Mouse (Mus musculus) layer of hippocampus, adult 8-10 months (tissue): ENCODE data around the gene Slc39a10. TPM values are rescaled to one million over a fixed set of nuclear protein-coding genes. Genes with fewer than 3 reads are reported as not detected.

Experiments
- DNase-seq, 2 experiments: peaks; one replicate each; pipeline ENCODE4 v3.0.0; 2022; ENCODE audit warnings: low spot score in 2 of 2
- total RNA-seq, 4 experiments: library from RNA; stranded (reverse); gene quantifications; 2 replicates each; pipeline ENCODE4 v1.2.4; 2022

The Slc39a10 gene
- 100 to 1,000 TPM in 2 of 4 experiments, 10 to 100 TPM in 2; 83.4 to 108 (median 97.0) TPM for total RNA-seq

DNA sequence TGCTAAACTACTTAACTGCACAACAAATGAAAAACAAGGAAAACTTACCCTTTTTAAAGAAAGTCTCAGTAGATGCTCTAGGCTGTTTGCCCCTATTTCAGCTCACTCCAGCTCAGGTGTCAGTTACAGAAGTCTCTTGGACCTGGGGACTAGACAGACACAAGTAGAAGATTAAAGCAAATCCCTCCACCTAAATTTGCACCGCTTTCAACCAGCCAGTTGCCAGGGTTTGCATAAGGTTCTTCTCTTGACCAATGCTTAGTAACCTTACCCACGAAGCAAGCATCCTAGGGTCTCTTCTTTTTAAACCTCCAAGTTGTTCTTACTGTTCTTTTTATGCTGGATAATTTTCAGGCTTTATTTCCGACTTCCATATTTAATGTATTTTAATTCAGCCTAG is at the start of gene Slc39a10:
TSS of gene Slc39a10 (minus strand) at position 101 of the 400 bp plus-strand sequence.
- DNase-seq: no peak

DNA sequence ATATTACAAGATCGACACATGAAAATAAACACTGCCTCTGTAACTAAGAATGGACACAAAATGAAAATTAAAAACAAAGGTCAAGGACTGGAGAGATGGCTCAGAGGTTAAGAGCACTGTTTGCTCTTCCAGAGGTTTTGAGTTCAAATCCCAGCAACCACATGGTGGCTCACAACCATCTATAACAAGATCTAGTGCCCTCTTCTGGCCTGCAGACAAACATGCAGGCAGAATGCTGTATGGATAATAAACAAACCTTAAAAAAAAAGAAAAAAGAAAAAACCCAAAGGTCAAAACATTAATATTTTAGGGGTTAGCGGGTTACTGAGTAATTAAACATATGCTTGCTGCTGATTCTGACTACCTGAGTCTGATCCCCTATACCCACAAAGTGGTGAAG is 46.6 kb upstream of the Slc39a10 start:
- no peak for DNase-seq

DNA sequence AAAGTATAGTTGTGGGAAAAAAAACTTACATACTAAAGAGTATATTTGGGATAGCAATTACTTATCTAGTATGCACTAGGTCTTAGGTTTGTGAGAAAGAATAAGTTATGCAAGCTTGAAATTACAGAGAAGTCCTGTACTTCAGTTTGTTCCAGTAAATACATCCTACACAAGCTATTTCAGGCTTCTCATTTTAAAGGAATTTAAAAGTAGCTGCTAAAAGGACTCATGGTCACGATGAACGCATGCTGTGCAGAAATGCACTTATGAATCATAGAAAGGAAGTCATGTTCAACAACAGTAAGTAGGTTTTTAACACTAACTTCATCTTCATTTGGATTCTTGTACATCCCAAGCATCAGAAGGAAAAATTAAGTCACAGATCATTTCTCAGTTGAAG is 45.0 kb upstream of the Slc39a10 start:
- no peak for DNase-seq

DNA sequence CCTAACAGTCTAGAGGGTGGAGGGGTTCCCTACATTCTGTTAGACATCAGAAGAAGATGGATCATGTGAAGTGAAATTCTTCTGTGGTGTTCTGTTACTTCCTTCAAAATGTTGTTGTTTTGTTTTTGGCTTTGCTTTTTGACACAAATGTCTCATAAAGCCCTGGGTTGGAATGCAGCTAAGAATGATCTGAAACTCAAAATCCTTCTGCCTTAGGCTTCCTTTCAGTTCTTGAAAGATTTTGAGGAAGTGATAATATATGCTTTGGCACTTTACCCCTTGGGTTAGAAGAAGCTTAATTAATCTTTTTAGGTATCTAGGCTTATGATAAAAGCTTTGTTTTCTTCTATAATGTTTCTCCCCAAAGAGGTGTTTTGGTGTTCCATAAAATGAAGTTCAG is 34.5 kb upstream of the Slc39a10 start:
- DNase-seq: no peak

DNA sequence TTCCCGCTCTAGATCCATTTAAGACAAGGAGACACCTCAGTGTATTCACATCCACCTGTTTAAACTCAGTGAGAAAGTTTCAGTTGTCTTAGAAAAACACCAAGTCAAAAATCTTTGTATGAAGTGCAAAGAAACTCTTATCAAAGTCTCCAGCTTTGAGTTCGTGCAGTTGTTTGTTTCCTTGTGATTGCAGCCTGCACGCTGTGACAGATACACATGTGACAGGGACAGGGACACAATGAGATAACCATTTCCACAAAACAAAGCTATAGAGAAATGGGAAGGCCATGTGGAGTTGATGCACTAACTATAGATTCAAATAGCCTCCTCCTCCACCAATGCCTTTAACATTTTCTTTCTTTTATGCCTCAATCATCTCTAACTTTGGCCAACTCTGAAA is 33.6 kb upstream of the Slc39a10 start:
- no peak for DNase-seq

DNA sequence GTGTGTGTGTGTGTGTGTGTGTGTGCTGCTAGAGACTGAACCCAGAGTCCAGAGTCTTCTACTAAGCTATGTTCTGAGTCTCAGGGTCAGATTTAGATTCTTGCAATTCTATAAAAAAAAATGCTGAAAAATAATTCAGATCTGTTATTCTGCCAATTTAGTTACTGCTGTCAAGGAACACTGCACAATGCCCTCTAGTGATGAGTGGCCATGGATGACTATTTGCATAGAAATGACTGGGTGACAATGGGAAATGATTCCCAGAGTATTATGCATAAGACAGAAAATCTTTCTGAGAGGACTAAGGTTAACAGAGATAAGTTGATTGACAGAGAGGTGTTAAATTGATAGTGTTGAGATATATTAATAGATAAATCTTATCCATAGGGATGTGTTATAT is 32.3 kb upstream of the Slc39a10 start:
- DNase-seq: no peak

DNA sequence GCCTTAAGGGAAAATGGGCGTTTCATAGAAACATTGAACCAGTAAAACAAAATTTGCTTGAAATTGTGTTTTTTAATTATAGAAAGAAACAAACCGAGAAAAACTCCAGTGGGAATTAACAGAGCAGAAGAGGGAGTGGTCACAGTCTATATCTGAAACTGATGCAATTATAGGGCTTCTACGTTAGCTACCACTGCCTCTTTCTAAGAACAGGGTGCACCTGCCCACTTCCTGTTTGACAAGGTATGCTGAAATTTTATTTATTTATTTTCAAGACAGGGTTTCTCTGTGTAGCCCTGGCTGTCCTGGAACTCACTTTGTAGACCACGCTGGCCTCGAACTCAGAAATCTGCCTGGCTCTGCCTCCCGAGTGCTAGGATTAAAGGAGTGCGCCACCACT is 30.3 kb upstream of the Slc39a10 start:
- no peak for DNase-seq

DNA sequence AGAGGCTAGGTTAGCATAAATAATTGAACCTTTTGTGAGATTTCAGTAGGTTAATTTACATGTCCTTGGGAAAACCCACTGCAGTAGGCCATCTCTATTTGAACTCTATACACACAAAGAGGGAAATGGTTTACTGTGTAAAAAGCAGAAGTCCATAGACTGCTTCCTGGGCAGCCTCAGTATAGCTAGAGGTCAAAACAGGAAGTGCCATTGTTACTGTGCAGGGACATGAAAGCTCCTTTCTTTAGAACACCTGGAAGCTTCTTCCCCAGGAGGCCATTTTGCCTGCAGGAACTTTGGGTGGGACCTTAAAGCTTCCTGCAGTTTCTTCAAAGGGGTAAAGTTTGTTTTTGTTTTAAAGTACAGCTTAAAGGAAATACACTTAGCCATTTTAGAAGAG is 29.0 kb upstream of the Slc39a10 start:
- DNase-seq: no peak

DNA sequence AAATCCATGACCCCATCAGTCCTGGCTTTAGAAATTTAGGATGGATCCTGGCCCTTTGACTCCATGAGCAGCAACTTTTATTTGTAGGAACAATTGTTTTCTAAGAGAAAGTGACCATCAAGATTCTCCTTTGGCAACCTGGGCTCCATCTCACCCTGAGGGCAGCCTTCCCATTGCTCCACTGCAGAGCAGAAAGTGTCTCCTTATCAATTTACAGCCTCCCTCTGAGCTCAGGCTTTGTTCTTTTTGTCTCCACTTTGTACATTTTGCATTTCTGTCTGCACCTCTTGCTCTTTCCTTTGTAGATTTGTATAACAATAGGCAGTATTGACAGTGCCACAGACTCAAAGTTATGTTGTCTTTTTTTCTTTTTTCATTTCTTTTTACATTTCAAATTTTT is 23.6 kb upstream of the Slc39a10 start:
- no peak for DNase-seq

DNA sequence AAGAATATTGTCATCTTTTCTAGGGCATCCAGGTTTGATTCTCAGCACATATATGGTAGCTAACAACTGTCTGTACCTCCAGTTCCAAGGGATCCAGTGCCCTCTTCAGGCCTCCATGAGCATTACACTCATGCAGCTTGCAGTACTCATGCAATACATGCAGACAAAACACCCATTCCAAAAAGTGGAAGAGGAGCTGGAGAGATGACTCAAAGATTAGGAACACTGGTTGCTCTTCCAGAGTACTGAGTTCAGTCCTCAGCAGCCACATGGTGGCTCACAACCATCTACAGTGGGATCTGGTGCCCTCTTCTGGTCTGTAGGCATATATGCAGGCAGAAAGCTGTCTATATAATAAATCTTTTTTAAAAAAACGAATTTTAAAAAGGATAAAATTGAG is 21.7 kb upstream of the Slc39a10 start:
- DNase-seq: no peak

DNA sequence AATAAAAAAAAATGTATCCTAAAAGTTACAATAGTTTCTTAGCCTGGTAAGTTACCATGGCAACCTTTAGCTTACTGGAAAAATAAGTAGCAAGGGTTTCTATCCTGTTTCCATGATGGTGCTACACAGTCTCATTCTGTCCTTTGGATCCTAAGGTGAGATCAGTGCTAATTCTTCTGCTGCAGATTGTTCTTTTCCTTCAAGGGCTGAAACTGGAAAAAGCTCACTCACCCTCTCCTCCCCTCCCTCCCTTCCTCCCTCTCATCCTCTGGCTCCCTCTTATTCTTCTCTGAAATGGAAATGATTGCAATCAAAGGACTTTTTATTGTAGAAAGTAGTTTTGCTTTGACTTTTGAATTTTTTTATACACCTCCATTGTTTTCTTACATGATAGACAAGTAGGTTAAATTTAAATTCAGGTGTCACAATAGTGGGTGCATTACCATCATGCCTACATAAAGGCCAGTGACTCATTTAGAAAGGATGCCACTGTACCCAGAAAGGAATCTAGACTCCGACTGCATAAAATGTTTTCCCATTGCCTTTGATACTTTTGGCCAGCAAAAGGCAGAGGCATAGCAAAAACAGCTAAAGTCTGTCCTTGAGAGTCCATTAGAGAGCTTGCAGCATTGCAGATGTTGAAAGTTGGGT is 20.0 kb upstream of the Slc39a10 start:
- no peak for DNase-seq

DNA sequence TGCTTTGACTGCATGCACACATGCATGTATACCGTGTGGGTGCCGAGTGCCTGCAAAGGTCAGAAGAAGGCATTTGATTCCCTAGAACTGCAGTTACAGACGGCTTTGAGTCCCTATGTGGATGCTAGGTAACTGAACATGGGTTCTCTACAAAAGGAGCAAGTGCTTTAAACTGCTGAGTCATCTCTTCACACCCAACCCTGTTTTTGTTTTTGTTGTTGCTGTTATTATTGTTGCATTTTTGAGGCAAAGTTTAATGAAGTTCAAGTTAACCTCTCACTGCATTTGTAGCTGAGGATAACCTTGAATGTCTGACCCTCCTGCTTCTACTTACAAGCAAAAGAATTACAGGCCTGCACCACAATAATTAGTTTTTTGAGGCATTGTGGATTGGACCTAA is 17.5 kb upstream of the Slc39a10 start:
- DNase-seq: no peak

DNA sequence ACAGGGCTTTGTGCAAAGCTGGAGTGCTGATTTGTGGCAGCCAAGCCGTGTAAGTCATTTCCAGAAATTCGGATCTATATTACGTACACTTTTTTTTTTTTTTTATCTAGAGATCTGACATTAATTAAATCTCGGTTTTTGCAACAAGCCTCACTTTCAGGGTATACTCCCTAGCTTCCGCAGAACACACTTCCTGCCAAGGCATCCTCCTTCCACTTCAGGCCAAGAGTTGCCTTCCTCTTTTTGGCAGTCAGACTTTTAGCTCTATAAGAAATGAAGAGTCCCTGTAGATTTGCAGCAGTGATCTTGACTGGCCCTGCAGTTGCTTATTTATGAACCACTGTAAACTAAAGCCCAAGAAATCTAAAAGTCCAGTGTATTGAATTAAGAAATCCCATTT is 13.1 kb upstream of the Slc39a10 start:
- no peak for DNase-seq

DNA sequence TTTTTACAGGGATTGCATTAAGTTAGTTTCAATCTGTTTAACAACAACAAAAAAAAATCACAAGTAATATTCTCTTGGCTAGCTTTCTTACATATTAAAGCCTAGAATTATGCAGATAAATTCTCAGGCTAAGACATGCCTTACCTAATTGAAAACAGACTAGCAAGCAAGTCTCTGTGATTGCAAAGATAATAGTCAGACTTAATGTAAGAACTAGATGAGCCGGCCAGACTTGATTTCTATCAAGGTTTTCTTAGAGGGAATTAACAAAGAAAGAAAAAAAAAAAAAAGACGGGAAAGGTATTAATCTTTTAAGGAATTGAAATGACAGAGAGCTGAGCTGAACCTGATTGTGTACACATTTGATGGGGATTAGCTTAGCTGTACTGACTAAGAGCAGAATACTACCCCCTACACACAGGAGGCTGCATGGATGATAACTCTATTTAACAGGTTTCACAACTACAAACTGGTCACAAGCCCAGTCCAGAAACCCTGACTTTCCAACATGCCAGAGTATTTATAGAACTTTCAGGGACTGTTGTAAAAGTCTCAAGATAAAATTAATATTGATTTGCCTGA is 9.5 kb upstream of the Slc39a10 start:
- DNase-seq: no peak

DNA sequence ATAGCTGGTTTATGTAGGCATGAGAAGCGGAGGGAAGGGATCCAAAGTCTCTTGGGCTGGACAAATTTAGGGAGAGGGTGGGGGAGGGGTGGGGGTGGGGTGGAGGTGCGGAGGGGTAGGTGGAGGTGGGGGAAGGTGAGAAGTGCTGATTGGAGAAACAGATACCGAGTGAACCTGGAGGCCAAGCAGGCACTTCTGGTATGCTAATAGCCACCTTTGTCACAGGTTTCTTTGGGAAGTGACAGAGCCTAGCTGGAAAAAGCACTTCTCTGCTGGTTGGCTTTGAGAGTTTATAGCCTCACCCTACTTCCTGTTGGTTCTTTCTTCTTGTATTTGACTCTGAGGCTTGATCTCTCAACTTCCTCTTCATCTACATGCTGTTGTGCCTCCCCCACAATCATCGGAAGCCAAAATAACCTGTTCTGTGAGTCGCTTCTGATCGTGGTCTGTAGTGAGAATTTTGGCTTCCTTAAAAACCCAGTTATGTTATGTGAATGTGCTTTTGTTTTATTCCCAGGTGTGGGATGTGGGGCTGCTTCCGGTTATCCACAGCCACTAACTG is 1.7 kb upstream of the Slc39a10 start:
- DNase-seq: no peak

DNA sequence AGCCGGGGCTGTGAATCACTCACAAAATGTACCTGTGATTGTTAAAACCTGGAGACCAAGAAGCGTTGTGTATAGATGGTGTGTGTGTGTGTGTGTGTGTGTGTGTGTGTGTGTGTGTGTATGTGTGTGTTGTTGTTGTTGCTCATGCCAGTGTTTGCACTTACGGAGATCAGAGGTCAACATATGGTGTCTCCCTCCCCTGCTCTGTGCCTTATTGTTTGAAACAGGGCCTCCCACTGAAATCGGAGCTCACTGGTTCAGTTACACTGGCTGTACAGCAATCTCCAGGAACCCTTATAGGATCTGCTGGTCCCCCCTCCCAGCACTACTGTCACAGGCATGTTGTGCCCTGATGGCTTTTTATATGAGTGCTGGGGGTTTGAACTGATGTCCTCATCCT is 3.9 kb downstream of the Slc39a10 start:
- no peak for DNase-seq

DNA sequence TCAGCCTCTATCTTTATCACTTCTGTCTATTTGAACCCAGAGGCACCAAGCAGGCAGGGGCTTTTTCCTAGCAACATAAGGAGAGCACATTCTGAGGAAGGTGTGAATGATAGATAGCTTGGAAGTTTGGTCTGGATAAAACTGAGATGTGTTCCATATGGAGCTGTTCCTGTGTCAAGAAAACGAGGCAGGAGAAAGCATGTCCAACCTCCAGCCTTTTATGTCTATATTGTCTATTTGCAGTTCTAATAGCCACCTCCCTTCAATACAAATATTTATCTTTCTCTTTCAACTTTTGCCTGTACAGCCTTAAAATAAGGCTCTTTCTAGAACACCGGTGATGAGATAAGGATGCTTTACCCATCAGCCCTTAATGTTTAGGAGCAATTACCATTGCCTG is 4.3 kb downstream of the Slc39a10 start:
- no peak for DNase-seq

DNA sequence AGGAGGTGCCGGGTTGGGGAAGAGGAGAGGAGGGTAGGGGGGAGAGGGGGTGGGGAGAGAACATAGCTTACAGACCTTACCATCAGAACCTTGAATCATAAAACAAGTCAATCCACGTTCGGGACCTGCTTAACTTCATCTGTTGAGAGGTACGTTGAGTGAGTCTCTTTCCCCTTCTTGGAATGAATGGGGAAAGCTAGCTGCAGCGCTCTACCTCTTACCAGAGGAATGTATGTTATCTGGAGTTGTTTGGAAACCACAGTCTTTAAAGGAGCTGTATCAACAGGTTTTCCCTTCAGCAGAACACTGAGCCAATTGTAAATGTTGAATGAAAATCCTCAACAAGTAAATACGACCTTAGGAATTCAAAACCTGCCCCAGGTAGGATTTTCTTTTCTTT is 4.7 kb downstream of the Slc39a10 start:
- no peak for DNase-seq

DNA sequence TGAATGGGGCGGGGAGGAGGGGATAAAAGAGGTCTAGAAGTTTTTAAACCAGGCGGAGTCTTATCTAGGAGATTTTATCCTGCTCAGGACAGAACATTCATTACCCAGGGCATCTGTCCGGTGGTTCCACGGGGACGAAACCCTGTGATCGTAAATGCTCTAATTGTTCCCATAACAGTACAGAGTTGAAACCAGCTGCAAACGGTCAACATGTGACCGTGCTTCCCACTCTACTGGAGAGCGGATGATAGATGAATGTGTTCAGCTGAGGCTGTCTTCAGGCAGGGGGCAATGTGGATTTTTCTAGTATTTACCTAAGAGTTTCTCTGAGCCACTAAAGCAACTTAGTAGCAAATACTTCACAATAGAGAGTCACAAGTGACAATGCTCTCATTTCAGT is 6.6 kb downstream of the Slc39a10 start:
- no peak for DNase-seq

DNA sequence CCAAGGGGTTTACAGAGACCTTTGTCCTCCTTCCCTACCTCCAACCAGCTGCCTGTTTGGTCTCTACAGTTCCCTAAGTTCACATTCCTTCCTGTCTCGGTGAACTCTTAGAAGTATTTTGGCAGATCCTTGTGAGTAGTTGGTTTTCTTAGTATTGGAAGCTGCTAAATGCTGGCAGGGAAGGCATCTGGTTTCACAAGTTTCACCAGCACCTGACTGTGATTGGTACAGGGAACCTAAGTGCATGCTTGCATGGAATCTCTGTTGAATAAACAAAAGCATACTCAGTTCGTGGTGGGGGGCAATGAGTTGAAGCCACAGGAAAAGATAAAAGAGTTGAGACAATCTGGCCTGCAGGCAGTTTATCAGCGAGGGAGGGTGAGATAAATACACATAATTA is 7.4 kb downstream of the Slc39a10 start:
- no peak for DNase-seq

DNA sequence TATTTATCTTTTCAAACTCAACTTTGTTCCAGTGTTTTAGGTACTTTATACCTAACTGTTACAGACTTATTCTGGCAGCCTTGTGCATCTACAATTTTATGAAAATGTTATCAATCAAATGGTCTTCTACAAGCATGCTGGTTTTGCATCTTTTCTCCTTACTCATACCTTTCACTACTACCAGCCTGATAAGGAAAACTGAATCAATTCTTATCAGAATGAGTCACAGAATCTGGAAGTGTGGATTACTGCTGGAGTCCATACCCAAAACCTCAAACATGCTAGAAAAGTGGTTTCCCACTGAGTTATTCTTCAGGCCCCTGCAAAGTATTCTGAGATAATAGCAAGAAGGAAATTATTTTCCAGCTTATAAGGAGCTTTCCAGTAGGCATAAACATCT is 12.7 kb downstream of the Slc39a10 start:
- DNase-seq: no peak

DNA sequence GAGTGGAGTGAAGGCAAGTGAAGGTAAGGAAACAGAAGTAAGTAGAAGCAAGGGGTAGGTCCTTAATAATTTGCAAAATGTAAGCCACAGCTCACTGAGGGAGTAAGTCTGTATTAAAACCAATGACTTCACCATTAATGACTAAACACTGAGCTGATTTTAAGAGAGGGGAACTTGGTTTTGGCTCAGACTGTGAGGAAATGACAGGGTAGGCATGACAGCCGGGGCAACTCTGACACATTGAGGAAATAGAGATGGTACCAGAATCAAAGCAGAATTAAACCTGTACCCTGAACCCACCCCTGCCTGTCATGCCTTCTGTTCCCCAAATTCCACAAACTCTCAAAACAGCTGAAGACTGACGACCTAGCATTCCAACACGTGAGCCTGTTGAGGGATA is 18.9 kb downstream of the Slc39a10 start:
- DNase-seq: no peak

DNA sequence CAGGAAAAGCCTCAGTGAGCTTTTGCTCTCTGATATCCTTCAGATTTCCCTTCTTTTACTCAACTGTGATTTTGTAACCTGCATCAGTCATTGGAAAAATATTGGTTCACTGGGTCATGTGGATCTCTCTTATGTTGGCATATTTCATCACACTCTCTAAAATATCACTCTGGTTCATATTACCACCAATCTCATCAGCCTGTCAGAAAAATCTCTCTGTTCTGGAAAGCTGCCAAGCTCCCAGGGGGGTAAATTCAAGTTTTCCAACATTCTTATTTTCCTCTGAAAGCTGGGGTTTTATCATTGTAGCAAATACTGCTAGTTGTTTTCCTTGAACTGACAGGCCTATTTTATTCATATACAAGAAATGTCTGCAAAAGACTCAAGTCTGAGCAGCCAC is 22.9 kb downstream of the Slc39a10 start:
- DNase-seq: no peak
